Mouse (Mus musculus) gonadal fat pad, adult 2 months (tissue): Measurements from ENCODE around the gene Prmt9. TPM values are rescaled to one million over a fixed set of nuclear protein-coding genes. Genes with fewer than 3 reads are reported as not detected.

ENCODE experiments used
- polyA plus RNA-seq: library from polyadenylated mRNA; depleted of rRNA; stranded (reverse); fragments of >200 nt; gene quantifications from 2 replicates; pipeline ENCODE4 v1.2.3, GENCODE M21; 2012; rRNA removed

The Prmt9 gene
- polyA plus RNA-seq, 1 experiment = 10.1 TPM

Other genes starting within 250 kb of the Prmt9 start
- 7.6 and 9.0 TPM in 2 replicates for gene Arhgap10, start 31.4 kb upstream of the Prmt9 start, polyA plus RNA-seq
- gene Tmem184c, start 61.3 kb downstream of the Prmt9 start, polyA plus RNA-seq = 12.6 and 12.7 TPM in 2 replicates
- 14.9 and 19.2 TPM in 2 replicates for gene Ednra, start 175.1 kb downstream of the Prmt9 start, polyA plus RNA-seq